Mouse (Mus musculus) mouse embryonic stem cell (cell line): ENCODE measurements around the gene Kcnj11.

Experiments used
- in situ Hi-C, 2 experiments: fragments of 300-500 bp; cut with MboI; formaldehyde crosslinking; loops; 1 replicate in 1 of 2; 3 replicates in 1 of 2; pipeline ENCODE4 v1.14.3; 2019 to 2020; ENCODE audit warnings: low sequenced_read_pairs in 2 of 2, low pct_unique_long_range_greater_than_20kb in 1 of 2, mixed read lengths in 1 of 2; ENCODE audit not compliant: unreplicated experiment in 1 of 2

Gene Kcnj11

DNA sequence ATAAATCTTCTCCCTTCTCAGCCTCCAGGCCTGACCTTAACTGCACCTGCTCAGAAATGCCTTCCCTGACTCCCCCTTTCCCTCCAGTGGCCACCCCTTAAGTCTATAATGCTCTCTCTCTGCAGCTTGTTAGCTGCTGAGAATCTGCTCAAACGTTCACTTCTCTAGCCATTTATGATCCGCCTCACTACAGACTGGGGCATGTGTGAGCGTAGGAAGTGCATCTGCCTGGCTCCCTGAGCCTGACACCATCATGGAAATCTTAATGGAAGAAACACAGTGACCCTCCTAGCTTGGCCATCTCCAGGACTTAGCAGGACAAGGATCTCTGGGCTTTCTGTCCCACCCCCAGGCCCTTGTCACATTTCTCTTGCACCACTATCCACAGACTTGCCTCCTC, 9.5 kb upstream of the Kcnj11 start:
- in situ Hi-C loops = no loop called here

DNA sequence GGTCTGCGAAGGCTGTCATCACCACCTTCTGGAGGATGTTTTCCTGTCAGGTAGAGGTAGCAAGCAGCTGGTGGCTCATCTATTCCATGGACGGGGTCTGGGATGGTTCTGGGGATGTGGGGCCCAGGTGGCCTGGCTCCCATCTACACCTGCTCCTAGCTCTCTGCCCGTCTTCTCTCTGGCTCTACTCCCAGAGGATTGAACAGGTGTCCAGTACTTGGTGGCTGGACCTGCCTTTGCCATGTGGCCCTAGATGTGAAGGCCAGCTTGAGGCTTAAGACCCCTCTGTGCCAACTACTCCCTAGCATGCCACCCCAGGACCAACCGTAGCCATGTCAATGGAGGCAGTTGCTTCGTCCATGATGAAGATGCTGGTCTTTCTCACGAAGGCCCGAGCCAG, 4.9 kb upstream of the Kcnj11 start:
- in situ Hi-C loops = no loop called here

GRCm38 (mm10) chr7:46104256-46104915, 3.8 kb upstream of the Kcnj11 start:
- in situ Hi-C loops = no loop called here

- in situ Hi-C loops = no loop called here
Observed at GRCm38 (mm10) chr7:46103771-46104170, 3.2 kb upstream of the Kcnj11 start.

GRCm38 (mm10) chr7:46103075-46103591, 2.6 kb upstream of the Kcnj11 start:
- in situ Hi-C loops = no loop called here

DNA sequence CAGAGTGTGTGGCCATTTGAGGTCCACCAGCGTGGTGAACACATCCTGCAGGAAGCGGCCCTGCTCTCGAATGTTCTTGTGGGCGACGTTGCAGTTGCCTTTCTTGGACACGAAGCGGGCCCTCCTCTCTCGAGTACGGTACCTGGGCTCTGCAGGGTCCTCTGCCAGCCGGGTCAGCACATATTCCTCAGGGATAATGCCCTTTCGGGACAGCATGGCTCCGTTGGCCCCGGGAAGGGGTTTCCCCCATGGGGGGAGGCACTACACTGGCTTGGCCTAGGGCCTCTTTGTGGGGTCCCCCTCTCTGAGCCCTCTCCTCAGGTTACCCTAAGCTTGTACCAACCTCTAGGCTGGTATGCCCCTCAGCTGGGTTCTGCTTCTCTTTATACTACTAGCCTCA, 882 bp downstream of the Kcnj11 start:
- in situ Hi-C loops = loop anchor here (5.0 to 10.0 kb wide), 2 partner anchors 103 to 105 kb away; no protein-coding TSS in a partner anchor

DNA sequence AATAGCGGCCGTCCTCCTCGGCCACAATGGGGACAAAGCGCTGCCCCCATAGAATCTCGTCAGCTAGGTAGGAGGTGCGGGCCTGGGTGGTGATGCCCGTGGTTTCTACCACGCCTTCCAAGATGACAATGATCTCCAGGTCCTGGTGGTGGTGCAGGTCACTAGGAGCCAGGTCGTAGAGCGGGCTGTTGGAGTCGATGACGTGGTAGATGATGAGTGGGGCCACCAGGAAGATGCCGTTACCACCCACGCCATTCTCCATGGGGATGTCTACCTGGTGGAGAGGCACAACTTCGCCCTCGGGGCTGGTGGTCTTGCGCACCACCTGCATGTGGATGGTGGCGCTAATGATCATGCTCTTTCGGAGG, 1.7 kb downstream of the Kcnj11 start:
- in situ Hi-C loops = loop anchor here (5.0 to 10.0 kb wide), 2 partner anchors 103 to 106 kb away; no protein-coding TSS in a partner anchor

DNA sequence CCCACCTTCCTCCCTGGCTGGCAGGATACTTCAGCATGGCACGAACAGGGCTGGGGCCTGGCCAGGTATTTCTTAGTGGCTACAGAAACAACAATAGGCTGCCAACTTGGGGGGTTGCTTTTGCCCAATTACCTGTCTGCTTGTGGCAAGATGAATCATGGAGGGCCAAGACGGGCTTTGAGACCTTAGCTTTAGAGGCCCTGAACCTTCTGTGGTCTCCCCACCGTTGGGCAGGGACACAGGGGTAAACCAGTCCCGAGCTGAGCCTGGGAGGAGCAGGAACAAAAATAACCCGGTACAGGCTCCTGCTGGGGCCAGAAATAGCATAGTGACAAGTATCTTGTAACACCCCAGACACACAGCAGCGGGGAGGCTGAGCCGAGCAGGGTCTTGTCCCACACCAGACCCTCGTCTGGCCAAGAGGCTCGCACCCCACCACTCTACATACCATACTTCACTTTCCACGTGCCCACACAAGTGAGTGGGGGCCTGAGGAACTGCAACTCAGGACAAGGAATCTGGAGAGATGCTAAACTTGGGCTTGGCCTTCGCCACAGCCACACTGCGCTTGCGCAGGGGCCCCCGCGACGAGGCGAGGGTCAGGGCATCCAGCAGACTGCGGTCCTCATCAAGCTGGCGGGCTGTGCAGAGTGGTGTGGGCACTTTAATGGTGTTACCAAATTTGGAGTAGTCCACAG, 2.2 kb downstream of the Kcnj11 start:
- in situ Hi-C loops = loop anchor here (5.0 to 10.0 kb wide), 2 partner anchors 104 to 106 kb away; no protein-coding TSS in a partner anchor

DNA sequence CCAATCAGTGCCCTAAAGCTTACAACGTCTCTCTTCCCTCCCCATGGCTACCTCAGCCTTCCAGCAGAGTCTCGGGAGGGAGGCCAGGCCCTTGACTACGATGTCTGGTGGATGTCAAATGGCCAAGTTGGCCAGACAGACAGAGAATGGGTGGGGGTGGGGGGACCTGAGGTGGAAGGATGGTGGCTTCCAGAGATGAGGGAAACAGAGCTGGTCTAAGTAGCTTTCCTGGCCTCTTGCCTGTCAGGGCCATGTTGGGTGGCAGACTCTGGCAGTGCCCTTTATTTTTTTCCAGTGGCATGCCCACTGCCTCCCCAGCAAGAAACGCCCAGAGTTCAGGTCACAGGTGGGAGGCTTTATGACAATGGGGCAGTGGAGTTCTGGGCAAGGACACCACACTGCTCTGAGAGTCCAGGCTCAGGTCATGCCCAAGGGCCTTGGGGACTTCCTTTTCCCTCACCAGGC, 3.2 kb downstream of the Kcnj11 start:
- in situ Hi-C loops = loop anchor here (5.0 to 10.0 kb wide), 2 partner anchors 105 to 107 kb away; no protein-coding TSS in a partner anchor

- in situ Hi-C loops = loop anchor here (5.0 to 10.0 kb wide), 2 partner anchors 106 to 109 kb away; no protein-coding TSS in a partner anchor
Observed at GRCm38 (mm10) chr7:46096136-46096535, 4.4 kb downstream of the Kcnj11 start.

DNA sequence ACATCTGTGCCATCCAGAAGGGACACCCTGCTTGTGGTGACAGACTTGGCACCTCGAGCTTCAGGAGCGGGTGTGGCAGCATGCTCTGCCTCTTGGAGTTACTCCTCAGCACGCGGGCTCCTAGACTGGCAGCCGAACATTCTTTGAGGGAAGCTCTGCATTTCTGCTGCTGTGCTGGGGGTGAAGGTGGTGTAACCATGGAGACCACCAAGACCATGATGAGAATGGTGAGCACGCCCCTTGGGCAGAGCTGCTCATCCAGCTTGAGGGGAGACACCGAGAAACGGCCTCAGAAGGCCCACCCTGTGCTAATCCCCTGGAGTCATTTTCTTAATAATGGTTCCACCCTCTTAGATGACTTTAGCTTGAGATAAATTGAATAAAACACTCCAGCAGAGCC, 7.8 kb downstream of the Kcnj11 start:
- in situ Hi-C loops = loop anchor here in 1 of 2 experiments (10.0 kb wide), 1 partner anchor 112 kb away; no protein-coding TSS in a partner anchor

GRCm38 (mm10) chr7:46088241-46088640, 12.3 kb downstream of the Kcnj11 start:
- in situ Hi-C loops = no loop called here

- in situ Hi-C loops = no loop called here
Observed at GRCm38 (mm10) chr7:46086378-46086777, 14.2 kb downstream of the Kcnj11 start.

DNA sequence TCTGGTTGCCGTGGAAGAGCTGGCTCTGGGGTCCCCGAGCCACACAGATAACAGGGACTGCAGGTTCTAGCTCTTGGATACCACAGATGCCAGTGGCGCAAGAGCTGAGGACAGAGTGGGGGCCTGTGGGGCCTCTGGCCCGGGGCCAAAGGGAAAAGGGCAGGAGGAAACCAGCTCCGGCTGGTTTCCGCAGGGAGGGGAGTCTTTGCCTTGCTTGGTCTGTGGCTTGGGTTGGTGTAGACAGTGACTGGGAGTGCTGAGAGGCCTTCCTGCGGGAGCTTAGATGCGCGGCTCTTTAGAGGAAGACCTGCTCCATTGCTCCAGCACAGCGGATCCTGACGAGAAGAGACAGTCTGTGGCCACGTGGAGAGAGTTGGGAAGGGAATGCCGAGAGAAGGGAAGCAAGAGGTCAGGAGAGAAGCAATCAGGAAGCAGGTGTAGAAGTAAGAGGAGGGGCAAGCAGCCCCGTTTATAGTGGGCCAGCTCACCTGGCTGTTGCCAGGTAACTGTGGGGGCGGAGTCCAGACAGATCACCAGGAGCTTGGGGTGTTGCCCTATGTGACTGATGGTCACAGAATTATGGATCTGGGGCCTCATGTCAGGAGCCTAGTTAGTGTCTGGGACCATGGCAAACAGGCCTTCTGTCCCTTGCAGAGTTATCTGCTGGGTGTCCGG, 15.6 kb downstream of the Kcnj11 start:
- in situ Hi-C loops = no loop called here

DNA sequence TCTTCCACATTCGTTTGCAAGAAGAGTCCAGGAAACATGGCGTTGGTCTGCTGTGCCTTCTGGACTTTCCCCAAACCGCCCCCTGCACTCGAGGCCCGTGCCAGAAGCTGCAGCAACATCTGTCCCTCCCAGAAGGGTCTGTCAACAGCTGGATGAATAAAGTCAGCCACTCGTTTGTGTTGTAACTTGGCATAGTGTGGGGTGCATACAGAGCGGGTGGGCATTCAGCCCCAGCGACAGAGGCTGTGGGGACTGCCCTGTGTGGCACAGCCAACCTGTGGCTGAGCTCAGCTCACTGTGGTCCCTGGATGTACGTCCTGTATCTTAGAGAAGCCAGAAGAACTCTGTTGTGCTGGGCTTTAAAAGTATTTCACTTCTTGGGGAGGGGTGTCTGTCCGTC, 16.5 kb downstream of the Kcnj11 start:
- in situ Hi-C loops = no loop called here

DNA sequence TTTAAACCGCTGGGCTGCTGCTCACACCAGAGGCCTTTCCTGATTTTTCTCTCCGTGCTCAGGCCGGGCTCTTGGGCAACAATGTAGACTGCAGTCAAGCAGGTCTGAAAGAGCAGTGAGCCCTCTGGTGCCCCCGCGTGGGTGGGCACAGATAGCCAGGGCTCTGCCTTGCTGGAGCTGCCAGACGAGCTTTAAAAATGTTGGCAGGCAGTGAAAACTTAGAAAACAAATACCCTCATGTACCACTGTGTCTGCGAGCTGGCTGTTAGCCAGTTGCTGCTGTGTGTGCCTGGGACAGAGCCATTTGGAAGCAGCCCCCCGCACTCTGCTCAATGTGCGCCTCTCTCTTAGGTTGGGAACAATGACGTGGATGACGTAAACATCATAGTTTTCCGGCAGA, 22.9 kb downstream of the Kcnj11 start:
- in situ Hi-C loops = no loop called here

GRCm38 (mm10) chr7:46076844-46077243, 23.7 kb downstream of the Kcnj11 start:
- in situ Hi-C loops = no loop called here

DNA sequence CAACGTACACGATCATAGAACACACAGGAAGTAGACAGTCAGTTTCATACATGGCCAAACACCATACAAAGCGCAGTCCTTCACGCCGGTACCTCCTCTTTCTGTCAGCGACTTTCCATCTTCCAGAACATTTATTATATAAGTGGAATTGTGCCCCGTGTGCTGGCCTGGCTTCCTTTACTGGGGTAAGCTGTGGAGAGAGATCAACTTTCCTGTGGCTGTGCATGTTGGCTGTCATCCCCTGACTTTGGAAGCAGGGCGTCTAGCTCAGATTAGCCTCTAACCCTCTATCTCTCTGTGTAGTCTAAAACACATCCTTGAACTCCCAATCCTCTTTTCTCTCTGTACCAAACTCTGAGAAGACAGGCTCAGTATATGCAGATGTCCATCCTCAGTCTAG, 31.7 kb downstream of the Kcnj11 start:
- in situ Hi-C loops = no loop called here

GRCm38 (mm10) chr7:46063296-46063695, 37.3 kb downstream of the Kcnj11 start:
- in situ Hi-C loops = no loop called here
